Mouse (Mus musculus) large intestine, adult 2 months (tissue): Measurements from ENCODE around the gene Cnnm1. TPM values are rescaled to one million over a fixed set of nuclear protein-coding genes. Genes with fewer than 3 reads are reported as not detected.
"Not testable (repeated sequence)": the region's sequence is repeated elsewhere in the genome, so short reads cannot be mapped to it uniquely, and the experiment has no call there.

ENCODE experiments used
- DNase-seq: peaks from one replicate; pipeline ENCODE4 v3.0.0-alpha.2; 2012; ENCODE audit warnings: low read depth, low spot score
- WGBS: fragments of 180-500 bp; shearing (Covaris S2); methylation state at CpG from one replicate; pipeline ENCODE4 v1.1.7; 2018; 5-methylcytosine and 5-hydroxymethylcytosine counted together
- polyA plus RNA-seq: library from polyadenylated mRNA; depleted of rRNA; stranded (reverse); fragments of >200 nt; gene quantifications from 2 replicates; pipeline ENCODE4 v1.2.3, GENCODE M21; 2012

Cnnm1 gene
- polyA plus RNA-seq, 1 experiment = 0.55 TPM

- 46% methylated on average over 3 of the region's 3 CpGs for WGBS
- no peak for DNase-seq
Observed at GRCm38 (mm10) chr19:43464294-43464687, 24.1 kb downstream of the Cnnm1 start.

GRCm38 (mm10) chr19:43465076-43465475, 24.8 kb downstream of the Cnnm1 start:
- 92% methylated on average over 11 of the region's 11 CpGs for WGBS
- DNase-seq = no peak

GRCm38 (mm10) chr19:43465601-43466255, 25.5 kb downstream of the Cnnm1 start:
- 95% methylated on average over 14 of the region's 14 CpGs for whole genome bisulfite sequencing
- no peak for DNase-seq

GRCm38 (mm10) chr19:43467927-43468685, 27.9 kb downstream of the Cnnm1 start:
- DNase-seq = no peak
- WGBS = 85% methylated on average over 12 of the region's 12 CpGs

GRCm38 (mm10) chr19:43469333-43469732, 29.1 kb downstream of the Cnnm1 start:
- WGBS = 68% methylated on average over 7 of the region's 7 CpGs
- DNase-seq = no peak

GRCm38 (mm10) chr19:43472331-43472730, 32.1 kb downstream of the Cnnm1 start:
- 60% methylated on average over 8 of the region's 8 CpGs for WGBS
- DNase-seq = no peak

- DNase-seq = no peak
- 72% methylated on average over 7 of the region's 7 CpGs for WGBS
Observed at GRCm38 (mm10) chr19:43472781-43473180, 32.5 kb downstream of the Cnnm1 start.

GRCm38 (mm10) chr19:43475642-43476041, 35.4 kb downstream of the Cnnm1 start:
- 41% methylated on average over 2 of the region's 2 CpGs for WGBS
- DNase-seq = no peak

- DNase-seq = no peak
- WGBS = 67% methylated on average over 7 of the region's 7 CpGs
Observed at GRCm38 (mm10) chr19:43476063-43476462, 35.8 kb downstream of the Cnnm1 start.

GRCm38 (mm10) chr19:43477436-43477835, 37.2 kb downstream of the Cnnm1 start:
- WGBS = 92% methylated on average over 5 of the region's 5 CpGs
- DNase-seq = no peak

GRCm38 (mm10) chr19:43478891-43479290, 38.7 kb downstream of the Cnnm1 start:
- WGBS = 14% methylated on average over 5 of the region's 5 CpGs
- no peak for DNase-seq

GRCm38 (mm10) chr19:43479431-43479830, 39.2 kb downstream of the Cnnm1 start:
- no peak for DNase-seq
- 86% methylated on average over 5 of the region's 5 CpGs for WGBS

- DNase-seq = no peak
- WGBS = 68% methylated on average over 9 of the region's 9 CpGs
Observed at GRCm38 (mm10) chr19:43480512-43480911, 40.3 kb downstream of the Cnnm1 start.

GRCm38 (mm10) chr19:43487429-43487828, 47.2 kb downstream of the Cnnm1 start:
- DNase-seq = no peak
- 40% methylated on average over 3 of the region's 3 CpGs for WGBS

GRCm38 (mm10) chr19:43493316-43493715, 53.1 kb downstream of the Cnnm1 start:
- DNase-seq = not testable (repeated sequence)
- 28% methylated on average over 1 of the region's 1 CpGs for WGBS

- 38% methylated on average over 6 of the region's 6 CpGs for WGBS
- DNase-seq = peak; percentile 73
Observed at GRCm38 (mm10) chr19:43493878-43494277, 53.6 kb downstream of the Cnnm1 start.

GRCm38 (mm10) chr19:43494914-43495313, 54.7 kb downstream of the Cnnm1 start:
- WGBS = 40% methylated on average over 14 of the region's 14 CpGs
- no peak for DNase-seq

- peak; percentile 36 for DNase-seq
- 24% methylated on average over 5 of the region's 5 CpGs for whole genome bisulfite sequencing
Observed at GRCm38 (mm10) chr19:43495846-43496245, 55.6 kb downstream of the Cnnm1 start.

GRCm38 (mm10) chr19:43497440-43497839, 57.2 kb downstream of the Cnnm1 start:
- DNase-seq = no peak
- 83% methylated on average over 7 of the region's 7 CpGs for WGBS

GRCm38 (mm10) chr19:43498874-43499273, 58.6 kb downstream of the Cnnm1 start:
- peak; percentile 55 for DNase-seq
- WGBS = 40% methylated on average over 7 of the region's 7 CpGs

- WGBS = 67% methylated on average over 11 of the region's 11 CpGs
Observed at GRCm38 (mm10) chr19:43502630-43503029, 62.4 kb downstream of the Cnnm1 start.

More at GRCm38 (mm10) chr19:43502630-43503029, 62.4 kb downstream of the Cnnm1 start:
- no peak for DNase-seq
